Mouse (Mus musculus) spleen, postnatal 14 days (tissue): Measurements from ENCODE around the gene Btbd9.

Source experiments
- DNase-seq, 2 experiments: peaks; one replicate each; pipeline ENCODE4 v3.0.0; 2021 to 2022; ENCODE audit warnings: low spot score in 2 of 2

The Btbd9 gene

GRCm38 (mm10) chr17:30279684-30280083 is 296.6 kb downstream of the Btbd9 start:
- DNase-seq: no peak

- DNase-seq: no peak
Measured at GRCm38 (mm10) chr17:30278596-30279378, 297.5 kb downstream of the Btbd9 start.

GRCm38 (mm10) chr17:30276477-30276876 is 299.8 kb downstream of the Btbd9 start:
- no peak for DNase-seq

- no peak for DNase-seq
Measured at GRCm38 (mm10) chr17:30272769-30273168, 303.5 kb downstream of the Btbd9 start.

- no peak for DNase-seq
Measured at GRCm38 (mm10) chr17:30269136-30270063, 306.9 kb downstream of the Btbd9 start.

- no peak for DNase-seq
Measured at GRCm38 (mm10) chr17:30268456-30268855, 307.8 kb downstream of the Btbd9 start.

GRCm38 (mm10) chr17:30267432-30267973 is 308.8 kb downstream of the Btbd9 start:
- no peak for DNase-seq

GRCm38 (mm10) chr17:30263535-30263934 is 312.8 kb downstream of the Btbd9 start:
- DNase-seq: no peak

- no peak for DNase-seq
Measured at GRCm38 (mm10) chr17:30262943-30263342, 313.3 kb downstream of the Btbd9 start.

GRCm38 (mm10) chr17:30262440-30262839 is 313.8 kb downstream of the Btbd9 start:
- no peak for DNase-seq

GRCm38 (mm10) chr17:30261983-30262340 is 314.3 kb downstream of the Btbd9 start:
- DNase-seq: no peak

GRCm38 (mm10) chr17:30261307-30261982 is 314.8 kb downstream of the Btbd9 start:
- DNase-seq: no peak

GRCm38 (mm10) chr17:30260641-30261306 is 315.5 kb downstream of the Btbd9 start:
- DNase-seq: no peak

GRCm38 (mm10) chr17:30259938-30260337 is 316.4 kb downstream of the Btbd9 start:
- DNase-seq: no peak

- DNase-seq: no peak
Measured at GRCm38 (mm10) chr17:30258480-30258879, 317.8 kb downstream of the Btbd9 start.

- DNase-seq: no peak
Measured at GRCm38 (mm10) chr17:30255928-30256560, 320.2 kb downstream of the Btbd9 start.

- DNase-seq: no peak
Measured at GRCm38 (mm10) chr17:30253924-30254323, 322.4 kb downstream of the Btbd9 start.

GRCm38 (mm10) chr17:30253028-30253427 is 323.3 kb downstream of the Btbd9 start:
- no peak for DNase-seq

GRCm38 (mm10) chr17:30245308-30245706 is 331.0 kb downstream of the Btbd9 start:
- no peak for DNase-seq

GRCm38 (mm10) chr17:30244651-30245307 is 331.5 kb downstream of the Btbd9 start:
- no peak for DNase-seq
